Mouse (Mus musculus): ENCODE measurements around the gene Gm20388.

Gene Gm20388

DNA sequence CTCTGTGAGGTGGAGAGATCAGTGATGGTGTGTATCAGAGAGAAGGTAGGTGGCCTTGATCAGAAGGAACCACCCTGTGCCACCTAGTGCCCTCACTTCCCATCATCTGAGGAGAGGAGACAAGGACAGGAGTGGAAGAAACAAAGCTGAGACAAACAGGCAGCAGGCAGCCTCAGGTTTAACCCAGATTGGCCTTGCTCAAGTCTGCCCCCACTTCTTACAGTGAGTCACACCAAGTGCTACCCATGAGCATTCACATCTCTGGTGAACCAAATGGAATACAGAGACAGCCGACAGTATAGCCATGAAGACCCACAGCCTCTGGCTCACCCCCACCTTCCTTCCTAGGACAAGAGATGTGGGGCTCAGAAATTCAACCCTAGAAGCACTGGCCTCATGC, 3848.3 kb downstream of the Gm20388 start:
- DNase-seq (ENCODE audit: low spot score in 2 of 2) = no peak

GRCm38 (mm10) chr8:123759933-123760332, 3849.3 kb downstream of the Gm20388 start:
- DNase-seq (ENCODE audit: low spot score in 2 of 2) = no peak

DNA sequence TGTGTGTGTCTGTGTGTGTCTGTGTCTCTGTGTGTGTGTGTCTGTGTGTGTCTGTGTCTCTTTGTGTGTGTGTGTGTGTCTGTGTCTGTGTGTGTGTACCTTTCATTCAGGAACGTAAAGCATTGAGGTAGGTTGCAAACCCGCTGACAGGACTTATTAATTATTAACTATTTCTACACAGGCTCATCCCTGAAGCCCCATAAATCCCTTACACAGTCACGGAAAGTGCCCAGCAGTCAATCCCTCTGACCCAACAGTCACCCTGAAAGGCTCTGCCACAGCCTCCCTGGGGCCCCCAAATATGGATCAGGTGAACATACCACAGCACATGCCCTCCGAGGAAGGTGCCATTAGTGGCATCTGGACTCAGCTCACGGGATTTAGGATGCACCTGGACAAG, 3849.9 kb downstream of the Gm20388 start:
- DNase-seq (ENCODE audit: low spot score in 2 of 2) = no peak

- DNase-seq (ENCODE audit: low spot score in 2 of 2) = no peak
Observed at GRCm38 (mm10) chr8:123761266-123761882, 3850.7 kb downstream of the Gm20388 start.

DNA sequence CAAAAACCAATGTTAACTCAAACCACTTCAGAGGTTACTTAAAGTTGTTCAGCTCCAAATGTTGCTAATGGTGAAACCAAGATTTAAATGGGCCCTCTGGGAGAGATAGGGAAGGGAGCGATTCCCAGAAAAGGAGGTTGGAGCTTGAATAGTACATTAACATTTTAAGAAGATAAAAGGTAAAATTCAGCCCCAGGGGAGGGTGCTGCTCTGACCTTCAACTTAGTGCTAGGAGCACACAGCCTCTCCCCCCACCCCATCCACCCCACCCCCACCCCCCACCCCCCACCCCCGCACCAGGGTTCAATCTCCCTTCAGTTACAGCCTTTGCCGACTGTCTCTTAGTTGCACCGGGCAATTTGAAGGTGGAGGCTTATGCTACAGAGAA, 3851.2 kb downstream of the Gm20388 start:
- no peak for DNase-seq (ENCODE audit: low spot score in 2 of 2)

- DNase-seq (ENCODE audit: low spot score in 2 of 2) = no peak
Observed at GRCm38 (mm10) chr8:123763355-123763754, 3852.7 kb downstream of the Gm20388 start.

- no peak for DNase-seq (ENCODE audit: low spot score in 2 of 2)
Observed at GRCm38 (mm10) chr8:123764671-123765070, 3854.0 kb downstream of the Gm20388 start.

DNA sequence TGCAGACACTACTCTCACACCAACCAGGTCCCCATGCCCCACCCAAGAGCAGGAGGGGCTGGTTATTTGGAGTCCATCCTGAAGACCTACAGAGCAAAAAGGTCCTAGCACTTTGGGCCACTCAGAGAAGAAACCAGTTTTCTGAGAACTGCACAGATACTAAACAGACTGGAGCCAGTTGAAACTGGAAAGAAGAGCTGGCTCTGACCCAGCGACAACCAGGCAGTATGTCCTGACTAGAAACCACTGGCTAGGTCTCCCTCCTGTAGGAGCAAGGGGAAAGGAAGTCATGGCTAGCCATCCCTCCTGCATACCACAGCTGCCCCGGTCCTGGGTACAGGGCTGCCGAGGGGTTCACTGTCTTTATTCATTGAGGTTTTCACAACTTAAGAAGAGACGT, 3855.9 kb downstream of the Gm20388 start:
- DNase-seq (ENCODE audit: low spot score in 2 of 2) = no peak

- DNase-seq (ENCODE audit: low spot score in 2 of 2) = no peak
Observed at GRCm38 (mm10) chr8:123767874-123768273, 3857.2 kb downstream of the Gm20388 start.

- no peak for DNase-seq (ENCODE audit: low spot score in 2 of 2)
Observed at GRCm38 (mm10) chr8:123768492-123769356, 3858.1 kb downstream of the Gm20388 start.

DNA sequence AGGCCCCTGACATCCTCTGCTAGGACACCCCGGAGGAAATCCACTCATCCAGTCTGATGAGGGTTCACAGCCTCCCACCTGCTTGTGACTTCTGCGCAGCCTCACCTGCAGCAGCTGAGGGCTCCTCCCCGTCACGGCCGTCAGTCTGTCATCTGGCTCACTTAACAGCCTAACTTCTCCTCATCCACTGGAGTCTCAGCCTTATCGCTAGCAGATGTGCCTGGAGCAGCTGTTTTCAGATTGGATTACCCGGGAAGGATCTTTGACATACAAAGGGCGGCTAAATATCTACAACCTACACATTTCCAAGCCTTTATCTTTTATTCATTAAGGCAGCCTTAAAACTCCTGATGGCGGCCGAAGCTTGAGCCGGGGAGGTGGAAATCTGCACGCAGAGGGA, 3862.8 kb downstream of the Gm20388 start:
- DNase-seq (ENCODE audit: low spot score in 2 of 2) = no peak

- DNase-seq (ENCODE audit: low spot score in 2 of 2) = no peak
Observed at GRCm38 (mm10) chr8:123774491-123774890, 3863.8 kb downstream of the Gm20388 start.

DNA sequence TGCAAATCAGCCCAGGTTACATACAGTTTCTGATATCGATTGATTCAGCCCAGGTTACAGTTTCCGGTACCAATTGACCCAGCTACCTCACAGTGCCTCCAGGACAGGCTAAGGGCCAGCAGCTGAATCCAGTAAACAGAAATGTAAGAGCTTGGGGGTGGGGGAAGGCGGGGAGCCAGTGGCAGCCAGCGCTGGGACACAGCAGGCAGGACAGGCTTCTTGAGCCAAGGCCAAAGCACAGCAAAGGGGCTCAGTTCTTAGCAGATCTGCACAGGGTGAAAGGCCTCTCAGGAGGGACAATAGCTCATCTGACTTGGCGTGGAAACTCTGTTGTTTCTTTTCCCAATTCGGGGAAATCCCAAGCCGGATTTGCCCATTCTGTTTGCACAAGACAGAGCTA, 3866.7 kb downstream of the Gm20388 start:
- DNase-seq (ENCODE audit: low spot score in 2 of 2) = no peak

GRCm38 (mm10) chr8:123780471-123780870, 3869.8 kb downstream of the Gm20388 start:
- no peak for DNase-seq (ENCODE audit: low spot score in 2 of 2)

DNA sequence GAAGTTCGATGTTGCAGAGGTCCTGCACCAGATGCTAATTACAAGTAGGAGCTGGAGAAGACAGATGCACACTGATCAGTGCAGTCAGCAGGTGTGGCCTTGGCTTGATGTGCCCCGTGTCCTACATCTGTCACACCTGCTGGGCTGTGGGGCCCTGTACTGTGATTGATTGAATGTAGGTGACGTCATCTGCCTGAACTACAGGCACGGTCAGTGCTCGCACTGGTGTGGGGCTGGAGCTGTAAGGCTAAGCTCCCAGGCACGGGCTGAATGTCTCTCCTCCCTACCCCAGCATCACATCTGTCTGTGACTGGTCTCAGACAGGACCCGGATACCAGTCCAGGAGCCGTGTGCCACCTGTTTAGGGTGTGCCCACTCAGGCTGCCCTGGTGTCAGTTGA, 3870.6 kb downstream of the Gm20388 start:
- DNase-seq (ENCODE audit: low spot score in 2 of 2) = no peak

DNA sequence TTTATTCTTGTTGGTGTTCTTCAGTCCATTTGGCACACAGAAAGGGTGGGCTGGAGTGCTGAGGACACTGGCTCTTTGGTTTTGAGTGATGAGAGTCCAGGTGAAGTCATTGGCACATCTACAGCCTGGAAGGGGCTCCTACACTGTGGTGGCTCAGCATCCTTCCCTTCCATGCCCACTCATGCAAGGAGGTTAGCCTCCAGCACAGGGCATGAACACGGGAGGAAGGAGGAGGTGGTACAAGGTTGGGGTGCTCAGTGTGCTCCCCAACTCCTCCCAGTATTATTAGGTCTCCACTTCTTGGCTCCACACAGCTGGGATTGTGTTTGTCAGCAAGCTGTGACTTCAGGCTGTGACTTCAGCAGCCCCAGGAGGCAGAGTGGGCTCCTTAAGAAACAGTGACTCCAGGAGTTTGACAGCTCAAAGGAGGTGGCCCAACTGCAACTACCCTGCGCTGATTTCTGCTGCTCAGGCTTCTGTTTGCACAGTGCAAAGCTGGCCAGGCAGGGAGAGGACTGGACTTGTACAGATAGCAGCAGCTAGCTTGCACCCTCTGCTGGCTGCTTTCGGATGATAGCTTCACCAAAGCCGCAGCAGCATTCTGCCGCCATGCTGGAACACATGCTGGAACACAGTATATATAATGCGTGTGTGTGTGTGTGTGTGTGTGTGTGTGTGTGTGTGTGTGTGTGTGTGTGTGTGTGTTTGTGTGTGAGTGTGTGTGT, 3873.0 kb downstream of the Gm20388 start:
- DNase-seq (ENCODE audit: low spot score in 2 of 2) = peak in 1 of 2 experiments; percentile 34

DNA sequence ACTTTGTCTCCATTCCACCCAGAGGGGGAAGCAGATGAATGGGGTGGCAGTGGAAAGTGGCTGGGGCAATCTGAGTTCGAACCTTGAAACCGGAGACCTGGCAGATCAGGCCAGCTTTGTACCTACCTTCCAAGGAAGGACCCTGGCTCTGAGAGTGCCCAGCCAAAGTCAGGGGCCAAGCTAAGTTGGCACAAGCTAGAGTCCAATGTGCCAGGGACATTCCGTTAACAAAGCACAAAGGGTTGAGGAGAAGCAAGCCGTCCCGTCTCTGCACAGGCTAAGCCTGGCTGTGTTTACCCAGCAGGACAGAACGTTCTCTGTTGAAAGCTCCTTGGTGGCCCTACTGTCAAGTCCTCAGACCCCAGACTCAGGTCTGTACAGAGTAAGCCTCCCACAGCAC, 3875.5 kb downstream of the Gm20388 start:
- no peak for DNase-seq (ENCODE audit: low spot score in 2 of 2)

- DNase-seq (ENCODE audit: low spot score in 2 of 2) = no peak
Observed at GRCm38 (mm10) chr8:123786644-123787043, 3876.0 kb downstream of the Gm20388 start.

- DNase-seq (ENCODE audit: low spot score in 2 of 2) = no peak
Observed at GRCm38 (mm10) chr8:123787254-123787897, 3876.7 kb downstream of the Gm20388 start.

DNA sequence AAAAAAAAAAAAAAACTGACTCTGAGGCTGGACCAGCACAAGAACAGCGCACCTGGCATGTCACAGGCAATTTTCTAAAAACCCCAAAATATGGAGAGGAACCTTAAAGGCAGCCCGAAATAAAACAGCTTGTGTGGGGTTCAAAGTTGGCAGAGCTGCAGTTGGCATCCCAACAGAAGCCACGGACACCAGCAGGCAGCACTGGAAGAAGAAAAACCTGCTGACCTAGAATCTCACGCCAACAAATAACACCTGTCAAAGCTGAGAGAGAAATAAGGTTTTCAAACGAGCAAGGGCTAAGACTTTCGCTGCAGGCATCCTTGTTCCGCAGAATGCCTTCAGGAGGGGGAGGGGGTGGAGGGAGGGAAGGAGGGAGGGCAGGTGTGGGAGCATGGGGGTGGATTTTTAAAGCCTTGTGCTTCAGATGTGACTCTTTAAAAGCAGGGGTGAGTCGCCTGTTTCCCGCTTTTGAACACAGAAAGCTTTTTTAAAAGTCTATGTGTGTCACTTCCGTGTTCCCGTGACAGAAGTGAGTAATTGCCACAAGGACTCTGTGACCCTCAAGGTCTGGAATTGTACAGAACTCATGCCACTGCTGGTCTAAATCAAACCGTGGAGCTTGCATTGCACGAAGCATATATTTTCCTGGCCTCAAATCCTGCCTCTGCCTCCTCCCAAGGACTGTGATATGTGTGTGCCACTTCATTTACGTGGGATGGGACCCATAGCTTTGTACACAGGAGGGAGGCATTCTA, 3878.0 kb downstream of the Gm20388 start:
- DNase-seq (ENCODE audit: low spot score in 2 of 2) = no peak

- DNase-seq (ENCODE audit: low spot score in 2 of 2) = no peak
Observed at GRCm38 (mm10) chr8:123789461-123789860, 3878.8 kb downstream of the Gm20388 start.
